Mouse (Mus musculus) A20 (cell line): Measurements from ENCODE around the gene Ppp2ca.
"Not testable (repeated sequence)": the region's sequence is repeated elsewhere in the genome, so short reads cannot be mapped to it uniquely, and the experiment has no call there.

ENCODE experiments used
- DNase-seq: peaks from one replicate; pipeline ENCODE4 v3.0.0-alpha.2; 2011; ENCODE audit warnings: low read depth, low spot score

The Ppp2ca gene

DNA sequence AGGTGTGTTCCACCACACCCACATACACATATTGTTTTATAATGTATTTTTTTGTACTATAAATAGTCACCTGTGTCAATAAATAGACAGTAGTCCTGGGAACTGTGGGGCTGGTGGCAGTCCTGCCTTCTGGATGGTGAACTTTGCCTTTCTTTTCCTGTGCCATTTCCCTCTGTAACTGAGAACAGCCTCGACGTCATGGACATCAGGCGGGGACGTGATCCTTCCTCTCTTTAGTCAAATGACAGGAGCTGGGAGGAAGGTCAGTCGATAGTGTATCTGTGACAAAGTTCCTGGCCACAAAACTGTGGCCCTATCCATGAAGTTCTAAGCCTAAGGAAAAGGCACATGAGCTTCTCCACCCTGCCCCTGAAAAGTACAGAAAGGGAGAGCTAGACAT, 3.9 kb upstream of the Ppp2ca start:
- no peak for DNase-seq

DNA sequence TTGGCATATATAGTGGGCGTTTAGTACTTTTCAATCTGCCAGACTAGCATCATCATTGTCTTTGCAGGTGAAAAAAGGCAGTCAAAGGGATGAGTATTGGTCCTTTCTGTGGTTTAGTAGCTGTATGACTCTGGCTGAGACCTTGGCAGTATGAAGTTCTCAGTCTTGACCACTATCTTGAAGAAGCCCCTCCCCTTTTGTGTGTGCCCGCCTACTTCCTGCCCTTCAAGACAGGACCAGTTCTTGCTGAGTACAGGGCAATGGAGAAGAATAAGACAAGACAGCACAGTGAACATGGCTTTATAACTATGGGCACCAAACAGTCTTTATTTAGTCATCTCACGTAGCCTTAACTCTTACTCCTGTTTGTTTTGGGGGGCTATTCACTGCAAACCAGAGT, 1.5 kb upstream of the Ppp2ca start:
- peak; percentile 56 for DNase-seq

DNA sequence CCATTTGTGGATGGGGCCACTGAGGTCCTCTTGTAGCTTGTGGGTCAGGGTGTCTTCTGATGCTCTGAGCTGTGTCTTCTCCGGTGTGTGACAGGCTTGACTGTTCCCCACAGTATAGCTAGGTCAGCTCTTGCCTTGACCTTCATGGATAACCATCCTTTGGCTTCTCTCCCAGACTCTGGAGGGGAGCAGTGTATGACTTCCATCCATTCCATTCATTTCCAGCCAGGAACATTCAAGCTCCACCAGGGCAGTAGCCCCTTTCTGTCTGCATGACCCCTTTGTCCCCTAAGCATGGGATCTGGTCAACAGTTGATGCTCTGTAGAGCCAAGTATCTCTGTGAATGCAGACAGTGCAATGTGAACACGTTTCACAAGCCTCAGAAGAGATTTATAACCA, 885 bp upstream of the Ppp2ca start:
- no peak for DNase-seq

DNA sequence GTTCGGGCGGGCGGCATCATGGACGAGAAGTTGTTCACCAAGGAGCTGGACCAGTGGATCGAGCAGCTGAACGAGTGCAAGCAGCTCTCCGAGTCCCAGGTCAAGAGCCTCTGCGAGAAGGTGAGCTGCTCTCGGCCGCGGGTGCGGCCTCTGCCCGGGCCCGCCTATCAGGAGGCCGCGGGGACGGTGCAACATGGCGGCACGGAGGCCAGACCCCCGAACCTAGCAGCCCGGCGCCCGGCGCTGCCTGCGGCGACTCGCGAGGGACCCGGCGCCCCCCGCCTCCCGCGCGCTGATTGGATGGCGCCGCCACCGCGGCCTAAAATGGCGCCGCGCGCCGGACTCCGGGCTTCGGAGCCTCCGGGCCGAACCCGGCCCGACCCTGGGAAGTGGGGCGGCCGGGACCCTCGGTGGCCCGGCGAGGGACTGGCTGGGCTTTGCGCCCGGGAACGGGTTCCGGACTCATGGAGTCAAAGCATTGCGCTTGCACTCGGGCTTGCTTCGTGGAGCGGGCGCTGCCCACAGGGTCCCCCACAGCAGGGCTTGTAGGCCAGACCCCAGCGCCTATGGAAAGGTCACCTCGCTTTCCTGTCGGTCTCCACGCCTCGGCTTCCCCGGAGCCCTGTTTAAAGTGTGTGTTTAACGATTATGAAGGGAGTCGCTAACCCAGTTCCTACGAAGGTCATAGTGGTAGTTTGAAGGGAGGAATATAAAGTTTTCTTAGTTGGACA, 715 bp downstream of the Ppp2ca start:
- DNase-seq, result peak; percentile 72

DNA sequence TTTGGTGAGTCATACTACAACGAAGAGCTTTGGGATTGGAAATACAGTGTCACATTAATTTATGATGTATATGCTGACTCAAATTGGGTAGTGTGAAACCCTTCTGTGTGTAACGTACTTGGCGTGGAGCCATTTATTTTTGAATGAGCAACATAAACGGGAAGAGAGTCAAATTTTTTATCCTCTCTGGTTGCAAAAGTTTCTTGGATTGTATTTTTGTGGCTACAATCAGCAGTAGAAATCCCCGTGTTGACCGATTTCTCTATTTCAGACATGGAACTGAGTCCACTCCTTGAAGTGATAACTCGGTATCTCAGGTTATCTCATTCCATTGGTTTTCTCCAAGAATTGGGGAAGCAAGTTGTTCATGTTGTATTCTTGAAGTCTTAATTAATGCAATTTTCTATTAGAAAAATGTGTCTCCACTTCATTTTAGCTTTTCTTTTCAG, 1.3 kb downstream of the Ppp2ca start:
- DNase-seq, result no peak

DNA sequence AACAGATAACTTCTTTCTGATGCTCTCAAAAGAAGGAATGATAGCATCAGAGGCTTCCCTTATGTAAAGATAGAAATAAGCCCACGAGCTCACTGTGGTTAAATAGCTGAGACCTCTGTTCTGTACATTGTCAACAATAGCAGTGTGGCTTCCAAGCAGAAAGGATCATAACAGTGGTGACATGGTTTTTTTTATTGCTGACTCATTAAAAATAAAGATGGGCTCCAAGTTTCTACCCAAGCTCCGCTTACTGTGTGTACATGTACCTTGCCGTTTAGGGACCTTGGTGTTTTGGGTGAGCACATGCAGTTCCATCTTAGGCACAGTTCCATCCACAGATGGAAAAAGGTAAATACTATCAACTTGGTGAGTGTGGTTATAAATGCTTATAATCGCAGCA, 4.5 kb downstream of the Ppp2ca start:
- DNase-seq, result no peak

DNA sequence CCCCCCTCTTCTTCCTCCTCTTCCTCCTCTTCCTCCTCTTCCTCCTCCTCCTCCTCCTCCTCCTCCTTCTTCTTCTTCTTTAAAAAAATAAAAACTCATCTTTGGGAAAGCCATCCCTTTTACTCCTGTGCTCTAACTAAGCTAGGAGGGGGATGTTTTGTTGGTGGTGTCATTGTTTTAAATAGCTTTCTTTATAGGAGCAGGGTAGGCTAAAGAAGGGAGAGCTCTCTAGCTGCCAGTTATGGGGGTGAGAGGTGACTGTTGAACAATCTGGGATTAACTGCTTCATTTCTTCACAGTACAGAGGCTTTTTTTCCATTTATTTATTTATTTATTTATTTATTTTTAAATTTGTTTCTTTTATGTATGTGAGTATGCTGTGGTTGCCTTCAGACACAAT, 7.0 kb downstream of the Ppp2ca start:
- DNase-seq, result no peak

DNA sequence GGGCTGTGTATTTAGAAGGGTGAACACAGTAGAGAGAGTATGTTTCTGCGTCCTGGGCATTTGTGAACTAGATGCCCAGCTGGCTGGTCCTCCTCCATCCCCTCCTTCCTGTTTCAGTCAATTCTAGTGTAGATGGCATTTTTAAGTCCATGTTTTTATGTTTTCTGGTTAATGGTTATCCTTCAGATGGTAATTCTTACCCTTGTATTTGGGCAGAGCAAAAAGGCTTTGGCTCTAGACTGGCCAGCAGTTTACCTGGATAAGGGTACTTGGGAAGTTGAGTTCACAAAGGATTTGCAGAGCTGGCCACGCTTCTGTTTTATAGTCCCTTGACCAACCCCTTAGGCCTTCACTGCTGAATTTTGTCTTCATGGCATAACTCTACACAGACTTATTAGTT, 7.6 kb downstream of the Ppp2ca start:
- no peak for DNase-seq

DNA sequence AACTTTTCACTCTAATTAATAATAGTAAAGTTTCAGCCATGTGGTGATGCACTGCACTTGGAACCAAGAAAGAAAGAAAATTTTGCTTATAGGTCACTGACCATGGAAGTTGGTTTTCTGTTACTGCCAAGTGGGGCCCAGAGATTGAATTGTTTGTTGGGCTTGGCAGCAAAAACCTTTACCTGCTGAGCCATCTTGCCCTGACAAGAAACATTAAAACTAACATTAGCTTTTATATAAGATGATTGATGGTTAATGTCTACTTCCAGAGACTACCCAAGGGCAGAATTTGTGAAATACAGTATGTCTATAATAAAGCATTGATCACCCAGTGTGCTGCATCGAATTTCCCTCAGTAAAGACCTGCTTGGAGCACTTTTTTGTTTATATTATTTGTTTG, 8.0 kb downstream of the Ppp2ca start:
- DNase-seq, result no peak

DNA sequence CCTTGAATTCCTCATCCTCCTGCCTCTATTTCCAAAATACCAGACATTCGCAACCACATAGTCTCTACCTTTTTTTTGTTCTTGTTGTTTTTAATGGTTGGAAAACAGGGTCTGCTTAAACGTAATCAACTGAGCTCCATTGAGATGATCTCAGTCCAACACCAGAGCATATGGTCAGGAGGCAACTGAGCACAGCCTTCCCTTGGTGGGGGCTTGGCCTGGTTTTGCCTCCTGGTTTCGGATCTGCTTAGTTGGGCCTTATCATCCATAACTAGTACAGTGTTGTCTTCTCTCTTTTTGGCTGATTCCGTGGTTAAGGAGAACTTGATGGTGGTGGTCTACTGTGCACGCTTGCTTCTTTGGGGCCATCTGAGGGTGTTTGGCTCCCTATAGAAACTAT, 10.3 kb downstream of the Ppp2ca start:
- DNase-seq, result no peak

DNA sequence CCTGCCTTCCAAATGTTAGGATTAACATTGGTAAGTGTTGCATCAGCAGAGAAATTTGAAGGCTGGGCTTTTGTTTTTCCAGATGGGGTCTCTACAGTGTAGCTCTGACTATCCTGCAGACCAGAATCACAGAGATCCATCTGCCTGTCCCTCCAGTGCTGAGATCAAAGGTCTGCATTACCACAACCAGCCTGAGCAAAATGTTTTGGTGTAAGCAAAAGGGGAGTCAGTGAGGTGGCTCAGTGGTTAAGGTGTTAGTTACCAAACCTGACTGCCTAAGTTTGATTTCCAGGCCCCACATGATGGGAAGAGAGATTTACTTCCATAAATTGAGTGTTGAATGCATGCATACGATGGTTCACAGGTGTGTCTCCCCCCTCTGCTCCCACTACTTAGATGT, 10.9 kb downstream of the Ppp2ca start:
- DNase-seq, result no peak

DNA sequence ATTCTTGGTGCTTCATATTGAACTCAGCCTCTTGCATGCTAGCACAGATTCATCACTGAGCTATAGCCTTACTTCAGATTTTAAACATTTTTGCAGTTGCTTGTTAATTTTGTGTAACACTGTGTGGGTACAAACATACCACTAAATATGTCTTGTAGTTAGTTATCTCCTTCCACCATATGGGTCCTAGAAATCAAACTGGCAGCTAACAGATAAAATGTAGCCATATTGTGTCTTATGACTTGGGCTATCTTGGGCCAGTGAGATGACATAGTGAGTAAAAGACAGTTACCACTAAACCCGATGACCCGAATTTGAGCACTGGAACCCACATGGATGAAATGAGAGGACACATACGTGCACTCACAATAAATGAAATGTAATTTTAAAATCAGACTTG, 17.0 kb downstream of the Ppp2ca start:
- no peak for DNase-seq

DNA sequence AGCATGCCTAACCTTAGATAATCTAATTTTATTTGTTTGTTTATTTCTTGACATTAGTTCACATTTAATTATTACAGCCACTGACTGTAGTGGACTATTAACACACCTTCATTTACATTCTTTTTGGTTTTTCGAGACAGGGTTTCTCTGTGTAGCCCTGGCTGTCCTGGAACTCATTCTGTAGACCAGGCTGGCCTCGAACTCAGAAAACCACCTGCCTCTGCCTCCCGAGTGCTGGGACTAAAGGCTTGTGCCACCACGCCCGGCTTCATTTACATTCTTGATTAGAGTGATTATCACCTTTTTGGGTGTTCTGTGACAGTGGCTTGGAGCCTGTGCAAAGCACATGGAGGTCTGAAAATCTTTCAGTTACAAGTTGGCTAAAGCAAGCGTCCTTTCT, 17.6 kb downstream of the Ppp2ca start:
- DNase-seq, result not testable (repeated sequence)

DNA sequence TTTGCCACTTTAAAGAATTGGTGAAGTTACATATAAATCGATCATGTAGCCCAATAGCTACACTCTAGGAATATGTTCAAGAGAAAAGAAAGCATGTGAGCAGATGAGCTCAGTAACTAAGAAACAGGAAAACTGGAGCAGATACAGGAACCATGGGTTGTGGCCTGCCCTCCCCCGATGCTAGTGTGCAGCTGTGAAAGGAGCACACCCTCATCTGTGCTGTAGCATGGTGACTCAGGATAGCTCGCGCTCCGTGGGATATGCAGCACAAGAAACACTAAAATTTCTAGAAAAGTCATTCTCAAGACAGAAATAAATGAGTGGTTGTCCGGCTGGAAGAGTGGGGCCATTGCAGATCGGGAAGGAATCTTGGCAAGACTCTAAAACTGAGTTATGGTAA, 18.7 kb downstream of the Ppp2ca start:
- DNase-seq, result no peak

DNA sequence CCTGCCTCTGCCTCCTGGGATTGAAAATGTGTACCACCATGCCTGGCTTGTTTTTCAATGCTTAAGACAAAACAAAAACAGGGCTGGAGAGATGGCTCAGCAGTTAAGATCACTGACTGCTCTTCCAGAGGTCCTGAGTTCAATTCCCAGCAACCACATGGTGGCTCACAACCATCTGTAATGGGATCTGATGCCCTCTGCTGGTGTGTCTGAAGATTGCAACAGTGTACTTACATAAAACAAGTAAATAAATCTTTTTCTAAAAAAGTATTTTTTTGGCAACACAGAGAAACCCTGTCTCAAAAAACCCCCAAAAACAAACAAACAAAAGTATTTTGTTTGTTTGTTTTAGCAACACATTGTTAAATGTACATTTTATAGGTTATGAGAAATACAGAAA, 21.9 kb downstream of the Ppp2ca start:
- DNase-seq, result not testable (repeated sequence)

DNA sequence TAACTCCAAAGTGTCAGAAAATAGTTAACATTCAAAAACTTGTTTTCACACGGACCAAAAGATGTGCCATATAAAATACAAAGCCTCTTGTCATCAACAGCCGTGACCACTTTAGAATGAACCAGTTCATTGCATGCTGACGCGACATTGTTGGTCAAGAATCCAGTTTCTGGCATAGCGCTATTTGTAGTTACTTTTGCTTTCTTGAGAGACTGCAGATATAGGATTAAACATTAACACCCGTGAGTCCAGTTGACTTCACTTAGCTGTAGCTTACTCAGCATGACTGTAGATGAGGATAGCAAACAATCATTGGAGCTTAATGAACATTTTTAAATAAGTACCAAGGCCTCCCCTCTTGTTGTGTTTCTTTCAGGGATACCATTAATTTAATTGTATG, 23.6 kb downstream of the Ppp2ca start:
- DNase-seq, result no peak

DNA sequence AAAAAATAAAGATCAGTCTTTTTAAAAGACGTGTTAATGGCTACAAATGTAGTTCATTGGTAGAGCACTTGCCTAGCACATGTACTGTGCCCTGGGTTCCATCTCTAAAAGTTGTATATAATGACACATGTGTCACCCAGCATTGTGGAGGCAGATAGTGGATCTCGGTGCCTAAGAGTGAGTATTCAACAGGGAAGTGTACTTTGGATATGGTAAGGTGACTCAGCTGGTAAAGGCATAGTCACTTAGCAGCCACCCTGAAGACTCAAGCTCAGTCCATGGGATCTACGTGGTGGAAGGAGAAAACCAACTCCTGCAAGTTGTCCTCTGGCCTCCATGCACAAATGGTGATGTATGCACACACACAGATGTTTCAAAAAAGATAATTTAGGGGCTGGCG, 26.0 kb downstream of the Ppp2ca start:
- no peak for DNase-seq

DNA sequence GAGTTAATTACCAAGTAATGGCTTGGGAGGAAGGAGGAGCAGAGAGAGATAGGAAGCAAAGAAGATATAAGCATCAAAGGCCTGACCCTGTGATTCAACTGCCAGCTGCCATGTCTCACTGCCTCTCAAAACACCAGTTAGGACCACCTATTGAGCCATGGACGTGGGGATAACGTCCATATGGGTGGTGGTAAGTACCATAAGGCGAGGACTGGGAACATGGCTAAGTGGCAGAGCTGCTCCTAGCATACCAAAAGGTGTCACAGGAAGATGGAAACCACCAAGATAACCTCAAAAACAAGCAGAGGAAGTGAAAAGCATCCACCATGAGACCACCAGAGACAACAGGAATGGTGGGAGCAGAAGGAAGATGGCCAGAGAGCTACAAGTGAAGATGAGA, 28.7 kb downstream of the Ppp2ca start:
- DNase-seq, result no peak

DNA sequence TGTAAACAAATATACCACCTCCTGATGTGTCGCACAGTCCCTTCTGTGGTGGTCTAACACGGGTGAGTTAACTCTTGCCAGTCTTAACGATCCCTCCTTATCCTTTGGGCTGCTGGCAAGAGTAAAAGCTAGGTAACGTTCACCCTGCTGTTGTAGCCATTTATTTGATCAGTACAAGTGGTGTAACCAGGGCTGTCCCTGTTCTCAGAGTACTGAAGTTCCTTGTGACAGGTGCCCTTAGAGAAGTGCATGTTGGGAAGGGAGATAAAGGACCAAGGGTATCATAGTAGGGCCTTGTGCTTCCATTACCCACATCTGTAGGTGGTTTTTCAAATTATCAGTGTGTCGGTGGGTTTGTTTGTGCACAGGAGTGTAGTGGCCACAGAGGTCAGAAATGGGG, 29.3 kb downstream of the Ppp2ca start:
- no peak for DNase-seq

DNA sequence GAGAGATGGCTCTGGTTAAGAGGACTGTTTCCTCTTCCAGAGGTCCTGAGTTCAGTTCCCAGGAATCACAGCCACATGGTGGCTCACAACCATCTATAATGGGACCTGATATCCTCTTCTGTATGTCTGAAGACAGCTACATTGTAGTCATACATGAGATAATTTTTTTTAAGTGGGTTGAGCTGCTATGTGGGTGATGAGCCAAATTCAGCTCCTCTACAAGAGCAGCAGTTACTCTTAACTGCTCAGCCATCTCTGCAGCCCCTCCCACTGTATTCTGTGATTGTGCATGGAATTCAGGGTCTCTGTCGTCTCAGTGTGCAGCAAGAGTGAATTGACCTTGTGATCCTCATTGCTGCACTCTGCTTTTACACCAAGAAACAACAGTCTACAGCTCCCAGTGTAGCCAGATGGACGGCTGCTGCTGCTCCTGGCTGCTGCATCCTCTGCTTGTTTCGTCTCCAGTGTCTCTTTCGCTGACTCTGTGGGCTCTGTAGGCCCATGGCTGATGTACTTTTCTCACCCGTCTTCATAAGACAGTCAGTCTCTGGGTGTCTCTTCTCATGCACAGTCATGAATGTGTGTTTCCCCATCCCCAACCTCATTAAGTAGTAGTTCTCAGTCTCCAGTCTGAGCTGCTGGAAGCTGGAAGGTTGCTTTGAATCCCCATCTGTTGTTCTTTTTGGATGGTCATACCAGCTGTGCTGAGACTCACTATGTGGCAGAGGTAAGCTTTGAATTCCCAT, 30.0 kb downstream of the Ppp2ca start:
- DNase-seq, result peak; percentile 14

DNA sequence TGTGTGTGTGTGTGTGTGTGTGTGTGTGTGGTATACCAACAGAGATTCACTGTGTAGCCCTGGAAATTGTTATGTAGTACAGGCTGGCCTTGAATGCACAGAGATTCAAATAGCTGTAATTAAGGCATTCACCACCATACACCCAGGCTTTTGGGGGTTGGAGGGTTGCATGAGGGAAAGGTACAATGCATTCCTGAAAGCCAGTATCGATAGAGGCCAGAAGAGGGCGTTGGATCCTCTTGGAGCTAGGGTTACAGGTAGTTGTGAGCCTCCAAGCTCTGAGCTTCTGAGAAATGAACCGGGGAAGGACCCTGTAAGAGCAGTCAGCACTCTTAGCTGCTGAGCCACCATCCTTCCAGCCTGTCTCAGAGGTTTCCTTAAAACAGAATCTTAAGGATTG, 30.7 kb downstream of the Ppp2ca start:
- peak; percentile 35 for DNase-seq

DNA sequence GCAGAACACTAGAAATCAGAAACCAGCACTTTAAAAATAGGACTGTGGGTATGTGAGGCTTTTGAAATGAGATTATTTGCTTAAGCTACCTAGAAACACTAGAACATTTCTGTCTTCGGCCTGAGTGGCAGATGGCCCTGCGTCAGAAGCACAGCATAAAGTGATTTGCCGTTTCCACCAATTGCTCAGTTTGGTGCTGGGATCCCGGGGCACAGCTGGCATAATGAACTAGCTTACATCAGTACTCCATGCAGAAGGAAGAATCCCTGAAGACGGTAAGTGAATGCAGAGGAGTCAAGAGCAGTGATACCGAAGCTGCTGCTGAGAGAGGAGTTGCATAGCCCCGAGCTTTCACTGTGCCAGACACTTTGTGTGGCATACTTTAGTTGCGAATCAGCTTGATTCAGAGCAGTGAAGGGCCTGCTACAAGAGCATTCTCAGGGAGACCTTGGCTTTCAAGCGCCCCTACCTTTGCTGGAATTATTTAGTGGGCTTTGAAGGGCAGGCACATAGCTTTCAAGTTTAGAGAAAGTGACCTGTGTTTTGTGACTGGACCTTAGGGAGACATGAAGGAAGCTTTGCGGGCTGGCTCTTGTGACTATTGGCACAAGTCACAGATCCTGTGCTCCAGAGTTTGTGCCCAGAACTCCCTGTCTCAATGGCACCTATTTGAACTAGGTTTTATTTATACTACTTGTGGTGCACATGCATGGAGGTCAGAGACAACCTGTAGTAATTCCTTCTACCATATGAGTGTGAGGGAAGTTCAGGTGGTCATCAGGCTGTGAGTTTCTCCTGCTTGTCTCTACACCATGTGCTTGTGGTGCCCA, 31.4 kb downstream of the Ppp2ca start:
- DNase-seq, result no peak
